Comparison of ENCODE assay signal across 11 mouse cellular contexts in genomic region chr11:55120821-55121271, GRCm38 (mm10). TPM values are rescaled to one million over a fixed set of nuclear protein-coding genes. Genes with fewer than 3 reads are reported as not detected.
DNase-seq lines count a peak whose midpoint lies in the region; ATAC-seq and TF ChIP-seq lines count a peak whose summit lies in the region.
"Had no signal": no experiment of that assay in that cellular context is flagged by ENCODE, and none has a peak within 500 bp of the region (broad histone marks: within the 10 kb centered on the region; RNA-seq: fewer than 3 reads in every experiment).

No protein-coding gene starts in this region.

- ATAC-seq in kidney, postnatal 0 days (replicated peaks; ENCODE audit: low FRiP score, low read depth) = no peak
- no peak for ATAC-seq in limb, embryonic 13.5 days (ENCODE audit: low FRiP score, low read depth)
- no peak for ATAC-seq in cerebellum, adult (ENCODE audit: insufficient number of reproducible peaks, low FRiP score, low TSS enrichment)

- H3K36me3 ChIP-seq in kidney, postnatal 0 days (ENCODE audit: insufficient read depth, low read length) = no peaks in the 10 kb centered on the region
- H3K36me3 ChIP-seq in limb, embryonic 13.5 days = no peaks in the 10 kb centered on the region
- H3K36me3 ChIP-seq: stomach, embryonic 15.5 days had no signal

- H3K4me1 ChIP-seq in kidney, postnatal 0 days (replicated peaks; ENCODE audit: insufficient read depth, low read length) = no peaks in the 10 kb centered on the region
- no peaks in the 10 kb centered on the region for H3K4me1 ChIP-seq in limb, embryonic 13.5 days
- H3K4me1 ChIP-seq: stomach, embryonic 15.5 days had no signal

- no peaks in the 10 kb centered on the region for H3K27me3 ChIP-seq in kidney, postnatal 0 days (ENCODE audit: insufficient read depth, low read length)
- H3K27me3 ChIP-seq in limb, embryonic 13.5 days = no peaks in the 10 kb centered on the region
- H3K27me3 ChIP-seq: stomach, embryonic 15.5 days had no signal

- TF ChIP-seq CTCF in kidney, postnatal 0 days (IDR thresholded peaks at IDR 0.05; ENCODE audit: low read depth) = no peak

- no peak overlapping the region for H3K4me3 ChIP-seq in kidney, postnatal 0 days (replicated peaks; ENCODE audit: low read depth, low read length)
- H3K4me3 ChIP-seq in limb, embryonic 13.5 days = no peak overlapping the region
- H3K4me3 ChIP-seq: stomach, embryonic 15.5 days had no signal

- H3K4me2 ChIP-seq in kidney, postnatal 0 days (ENCODE audit: low read length) = no peak overlapping the region
- no peak overlapping the region for H3K4me2 ChIP-seq in limb, embryonic 13.5 days (replicated peaks)
- H3K4me2 ChIP-seq: stomach, embryonic 15.5 days had no signal

- DNase-seq in kidney, postnatal 0 days (ENCODE audit: low spot score) = no peak
- no peak for DNase-seq in kidney, adult 8-10 months
- DNase-seq in R1 (ENCODE audit: low read depth, low spot score) = peak; percentile 64
- DNase-seq in spleen, postnatal 36 days (ENCODE audit: low spot score in 2 of 2) = peak; percentile 45 to 47
- DNase-seq in kidney, adult 11 months = no peak
- DNase-seq in layer of hippocampus, adult 11-12 months (ENCODE audit: low spot score) = no peak
- DNase-seq: embryo, embryonic 11 days had no signal

- peak overlapping the region; percentile 65 for H3K27ac ChIP-seq in kidney, postnatal 0 days
- no peak overlapping the region for H3K27ac ChIP-seq in limb, embryonic 13.5 days
- H3K27ac ChIP-seq: stomach, embryonic 15.5 days had no signal

- WGBS in kidney, postnatal 0 days = 43% methylated on average over 8 of the region's 8 CpGs
- 67% methylated on average over 8 of the region's 8 CpGs for WGBS in limb, embryonic 13.5 days

- no peak overlapping the region for H3K9ac ChIP-seq in kidney, postnatal 0 days (ENCODE audit: low read depth, low read length)
- H3K9ac ChIP-seq in limb, embryonic 13.5 days = 0 out of 2 replicates have a peak overlapping the region, but pooled peaks have one; percentile 19
- H3K9ac ChIP-seq: stomach, embryonic 15.5 days had no signal

- no peaks in the 10 kb centered on the region; the same call in 1 of the 2 replicates for H3K9me3 ChIP-seq in kidney, postnatal 0 days (replicated peaks; ENCODE audit: low read length)
- H3K9me3 ChIP-seq in limb, embryonic 13.5 days = no peaks in the 10 kb centered on the region
- H3K9me3 ChIP-seq: stomach, embryonic 15.5 days had no signal

RNA-seq across cellular contexts. Expression of gene Gm2a, which starts 22.9 kb away (rescaled TPM):
- 57.6 and 59.8 TPM in 2 replicates for polyA plus RNA-seq in kidney, postnatal 0 days (2015; fragmentation: Nextera tagmentation; extraction: Ambion mirVana)
- polyA plus RNA-seq in limb, embryonic 13.5 days (2015; fragmentation: Nextera tagmentation; extraction: Ambion mirVana) = 17.9 and 18.0 TPM in 2 replicates

RNA-seq across cellular contexts. Expression of gene Slc36a3, which starts 30.7 kb away (rescaled TPM):
- not detected in 2 replicates for polyA plus RNA-seq in kidney, postnatal 0 days (2015; fragmentation: Nextera tagmentation; extraction: Ambion mirVana)
- not detected in 2 replicates for polyA plus RNA-seq in limb, embryonic 13.5 days (2015; fragmentation: Nextera tagmentation; extraction: Ambion mirVana)
- polyA plus RNA-seq: heart, embryonic 14.5 days had no signal

RNA-seq across cellular contexts. Expression of gene Ccdc69, which starts 42.9 kb away (rescaled TPM):
- 2.4 and 2.5 TPM in 2 replicates for polyA plus RNA-seq in kidney, postnatal 0 days (2015; fragmentation: Nextera tagmentation; extraction: Ambion mirVana)
- polyA plus RNA-seq in limb, embryonic 13.5 days (2015; fragmentation: Nextera tagmentation; extraction: Ambion mirVana) = 0.57 and 0.90 TPM in 2 replicates

Comparison
In these comparisons a context has a peak if more than half of its experiments do, and no peak if none do; other contexts are left out.
1. DNase-seq: peak in R1 (single experiment) and spleen, postnatal 36 days (2 of 2); none in kidney, postnatal 0 days (single experiment), kidney, adult 8-10 months (0 of 2), kidney, adult 11 months (single experiment) and layer of hippocampus, adult 11-12 months (single experiment).